Mouse (Mus musculus): ENCODE measurements at regions not wholly inside any gene's neighbourhood (a gene's known extent, or its start where the extent isn't known, plus 50 kb on each side); places are given as distances from the start of the nearest gene placed in this dataset.
A peak's percentile ranks its signal among the peaks of the same experiment; 100 is the strongest.

- DNase-seq: no peak
Observed at GRCm38 (mm10) chr8:60372681-60373398, 130.2 kb downstream of the Gm10283 start.

GRCm38 (mm10) chr8:60348291-60348690 is 154.7 kb downstream of the Gm10283 start:
- DNase-seq: no peak

GRCm38 (mm10) chr8:60345830-60346420 is 157.1 kb downstream of the Gm10283 start:
- DNase-seq: no peak

- no peak for DNase-seq
Observed at GRCm38 (mm10) chr8:60315478-60315877, 187.5 kb downstream of the Gm10283 start.

GRCm38 (mm10) chr8:60313977-60314854 is 188.8 kb downstream of the Gm10283 start:
- no peak for DNase-seq

- DNase-seq: no peak
Observed at GRCm38 (mm10) chr8:60310136-60310535, 192.9 kb downstream of the Gm10283 start.

GRCm38 (mm10) chr8:60301282-60301681 is 201.7 kb downstream of the Gm10283 start:
- no peak for DNase-seq

- DNase-seq: no peak
Observed at GRCm38 (mm10) chr8:60277211-60277801, 225.7 kb downstream of the Gm10283 start.

- DNase-seq: no peak
Observed at GRCm38 (mm10) chr8:60250341-60250740, 252.7 kb downstream of the Gm10283 start.

- DNase-seq: peak; percentile 1
Observed at GRCm38 (mm10) chr8:60249704-60250103, 253.3 kb downstream of the Gm10283 start.

- peak; percentile 8 for DNase-seq
Observed at GRCm38 (mm10) chr8:60247601-60248000, 255.4 kb downstream of the Gm10283 start.

GRCm38 (mm10) chr8:60241366-60241765 is 261.6 kb downstream of the Gm10283 start:
- no peak for DNase-seq

GRCm38 (mm10) chr8:60220946-60221345 is 282.1 kb downstream of the Gm10283 start:
- no peak for DNase-seq

GRCm38 (mm10) chr8:60195641-60196040 is 307.4 kb downstream of the Gm10283 start:
- DNase-seq: no peak

- no peak for DNase-seq
Observed at GRCm38 (mm10) chr8:60167716-60168272, 335.2 kb downstream of the Gm10283 start.
